In genomic region chr1:126332026-126332425, GRCm38 (mm10) we compare ENCODE assay signal across 15 mouse cellular contexts.
A peak's percentile ranks its signal among the peaks of the same experiment; 100 is the strongest.
DNase-seq lines count a peak whose midpoint lies in the region; ATAC-seq and TF ChIP-seq lines count a peak whose summit lies in the region.
"Had no signal": no experiment of that assay in that cellular context is flagged by ENCODE, and none has a peak within 500 bp of the region (broad histone marks: within the 10 kb centered on the region; RNA-seq: fewer than 3 reads in every experiment).

No protein-coding gene starts in this region.

- peak; percentile 36; the same call in 1 of the 2 replicates for ATAC-seq in forebrain, embryonic 16.5 days
- no peak for ATAC-seq in forebrain, embryonic 12.5 days (ENCODE audit: low FRiP score)
- no peak for ATAC-seq in neural tube, embryonic 15.5 days (ENCODE audit: low FRiP score)

- no peak for TF ChIP-seq CTCF in kidney, adult 2 months (conservative IDR thresholded peaks at IDR 0.05; ENCODE audit: insufficient read depth, insufficient read length, low read depth, low read length)

- no peaks in the 10 kb centered on the region for H3K9me3 ChIP-seq in forebrain, embryonic 16.5 days (ENCODE audit: control insufficient read depth, low read length)
- no peaks in the 10 kb centered on the region for H3K9me3 ChIP-seq in forebrain, embryonic 12.5 days
- H3K9me3 ChIP-seq in neural tube, embryonic 15.5 days (replicated peaks) = no peaks in the 10 kb centered on the region
- H3K9me3 ChIP-seq: embryonic facial prominence, embryonic 12.5 days; heart, embryonic 12.5 days; limb, embryonic 12.5 days had no signal

- 52% methylated on average over 2 of the region's 2 CpGs for WGBS in forebrain, embryonic 16.5 days
- WGBS in forebrain, embryonic 12.5 days = 82% methylated on average over 2 of the region's 2 CpGs
- WGBS in neural tube, embryonic 15.5 days = 72% methylated on average over 2 of the region's 2 CpGs
- WGBS in kidney, adult 2 months = 63% methylated on average over 2 of the region's 2 CpGs

- H3K4me2 ChIP-seq in forebrain, embryonic 16.5 days (ENCODE audit: low read length) = no peak overlapping the region
- no peak overlapping the region for H3K4me2 ChIP-seq in forebrain, embryonic 12.5 days
- H3K4me2 ChIP-seq in neural tube, embryonic 15.5 days = no peak overlapping the region
- H3K4me2 ChIP-seq: embryonic facial prominence, embryonic 12.5 days; heart, embryonic 12.5 days; limb, embryonic 12.5 days; midbrain, embryonic 11.5 days had no signal

- no peaks in the 10 kb centered on the region for H3K27me3 ChIP-seq in forebrain, embryonic 16.5 days (replicated peaks; ENCODE audit: control insufficient read depth, insufficient read depth, low read length)
- H3K27me3 ChIP-seq in forebrain, embryonic 12.5 days = no peaks in the 10 kb centered on the region
- H3K27me3 ChIP-seq in neural tube, embryonic 15.5 days (replicated peaks) = no peaks in the 10 kb centered on the region
- no peaks in the 10 kb centered on the region for H3K27me3 ChIP-seq in kidney, adult 2 months (replicated peaks; ENCODE audit: control insufficient read depth, insufficient read depth, low read length)
- H3K27me3 ChIP-seq: embryonic facial prominence, embryonic 12.5 days; heart, embryonic 12.5 days; limb, embryonic 12.5 days had no signal

- TF ChIP-seq POLR2A in kidney, adult 2 months (IDR thresholded peaks at IDR 0.05; ENCODE audit: low read depth, low read length) = no peak

- H3K36me3 ChIP-seq in forebrain, embryonic 16.5 days (ENCODE audit: control insufficient read depth, insufficient read depth) = no peaks in the 10 kb centered on the region
- no peaks in the 10 kb centered on the region for H3K36me3 ChIP-seq in forebrain, embryonic 12.5 days (replicated peaks)
- H3K36me3 ChIP-seq in neural tube, embryonic 15.5 days = no peaks in the 10 kb centered on the region
- no peaks in the 10 kb centered on the region for H3K36me3 ChIP-seq in kidney, adult 2 months (ENCODE audit: control insufficient read depth, insufficient read depth, low read length)
- H3K36me3 ChIP-seq: embryonic facial prominence, embryonic 12.5 days; heart, embryonic 12.5 days; limb, embryonic 12.5 days had no signal

- H3K9ac ChIP-seq in forebrain, embryonic 16.5 days (replicated peaks; ENCODE audit: low read depth, low read length) = no peak overlapping the region
- H3K9ac ChIP-seq in forebrain, embryonic 12.5 days = no peak overlapping the region
- H3K9ac ChIP-seq in neural tube, embryonic 15.5 days (replicated peaks) = no peak overlapping the region
- H3K9ac ChIP-seq: embryonic facial prominence, embryonic 12.5 days; heart, embryonic 12.5 days; limb, embryonic 12.5 days had no signal

- no peak overlapping the region for H3K4me3 ChIP-seq in forebrain, embryonic 16.5 days (replicated peaks; ENCODE audit: low read length)
- H3K4me3 ChIP-seq in forebrain, embryonic 12.5 days (replicated peaks) = no peak overlapping the region
- H3K4me3 ChIP-seq in neural tube, embryonic 15.5 days (replicated peaks) = no peak overlapping the region
- no peak overlapping the region for H3K4me3 ChIP-seq in kidney, adult 2 months (ENCODE audit: insufficient read depth, low read depth, low read length)
- H3K4me3 ChIP-seq: embryonic facial prominence, embryonic 12.5 days; heart, embryonic 12.5 days; limb, embryonic 12.5 days had no signal

- peaks cover 2% of the 10 kb centered on the region; the same call in 1 of the 2 replicates for H3K4me1 ChIP-seq in forebrain, embryonic 16.5 days (replicated peaks; ENCODE audit: control insufficient read depth, insufficient read depth, low read length)
- H3K4me1 ChIP-seq in forebrain, embryonic 12.5 days = no peaks in the 10 kb centered on the region
- H3K4me1 ChIP-seq in neural tube, embryonic 15.5 days = no peaks in the 10 kb centered on the region
- no peaks in the 10 kb centered on the region for H3K4me1 ChIP-seq in kidney, adult 2 months (ENCODE audit: control insufficient read depth, insufficient read depth, low read length)
- H3K4me1 ChIP-seq: embryonic facial prominence, embryonic 12.5 days; limb, embryonic 12.5 days had no signal

- H3K27ac ChIP-seq in forebrain, embryonic 16.5 days (ENCODE audit: low read length) = no peak overlapping the region
- H3K27ac ChIP-seq in forebrain, embryonic 12.5 days = no peak overlapping the region
- H3K27ac ChIP-seq in neural tube, embryonic 15.5 days (replicated peaks) = no peak overlapping the region
- H3K27ac ChIP-seq in kidney, adult 2 months (ENCODE audit: insufficient read depth, low read depth, low read length) = no peak overlapping the region
- H3K27ac ChIP-seq: embryonic facial prominence, embryonic 12.5 days; limb, embryonic 12.5 days had no signal

- peak; percentile 47 to 59 for DNase-seq in right cerebral cortex, adult 2 months (ENCODE audit: low spot score in 2 of 2)
- no peak for DNase-seq in right cerebral cortex, postnatal 4 days
- DNase-seq in layer of hippocampus, adult 9-11 months = peak; percentile 50
- no peak for DNase-seq in kidney, postnatal 36 days
- DNase-seq in kidney, adult 2 months = no peak
- DNase-seq: cerebellum, postnatal 14 days; kidney, adult 9 months; thymus, postnatal 25 days had no signal

Comparison
In these comparisons a context has a peak if more than half of its experiments do, and no peak if none do; other contexts are left out.
1. DNase-seq: peak in right cerebral cortex, adult 2 months (2 of 2) and layer of hippocampus, adult 9-11 months (single experiment); none in right cerebral cortex, postnatal 4 days (single experiment), kidney, postnatal 36 days (0 of 2) and kidney, adult 2 months (single experiment).